Comparison of ENCODE assay signal across 11 mouse cellular contexts in genomic region chr12:100486232-100486631, GRCm38 (mm10). TPM values are rescaled to one million over a fixed set of nuclear protein-coding genes. Genes with fewer than 3 reads are reported as not detected.
A peak's percentile ranks its signal among the peaks of the same experiment; 100 is the strongest.
DNase-seq lines count a peak whose midpoint lies in the region; ATAC-seq and TF ChIP-seq lines count a peak whose summit lies in the region.
"Had no signal": no experiment of that assay in that cellular context is flagged by ENCODE, and none has a peak within 500 bp of the region (broad histone marks: within the 10 kb centered on the region; RNA-seq: fewer than 3 reads in every experiment).

No protein-coding gene starts in this region.

- no peaks in the 10 kb centered on the region for H3K27me3 ChIP-seq in testis, adult 2 months (ENCODE audit: control insufficient read depth, insufficient read depth, low read length)
- H3K27me3 ChIP-seq in stomach, postnatal 0 days (ENCODE audit: control insufficient read depth, insufficient read depth, low read length), result no peaks in the 10 kb centered on the region
- H3K27me3 ChIP-seq: limb, embryonic 15.5 days; midbrain, embryonic 13.5 days had no signal

- H3K9me3 ChIP-seq in stomach, postnatal 0 days (ENCODE audit: control insufficient read depth, low read length), result no peaks in the 10 kb centered on the region
- H3K9me3 ChIP-seq: limb, embryonic 15.5 days; midbrain, embryonic 13.5 days had no signal

- no peak for TF ChIP-seq EP300 in stomach, postnatal 0 days (optimal IDR thresholded peaks at IDR 0.05)

- no peak overlapping the region for H3K9ac ChIP-seq in stomach, postnatal 0 days (ENCODE audit: low read length)
- H3K9ac ChIP-seq: limb, embryonic 15.5 days; midbrain, embryonic 13.5 days had no signal

- no peak overlapping the region for H3K27ac ChIP-seq in testis, adult 2 months (ENCODE audit: control insufficient read depth, insufficient read depth, low read depth, low read length)
- no peak overlapping the region for H3K27ac ChIP-seq in stomach, postnatal 0 days (replicated peaks)
- H3K27ac ChIP-seq: limb, embryonic 15.5 days; midbrain, embryonic 13.5 days had no signal

- DNase-seq in adrenal gland, adult (ENCODE audit: inconsistent age in 2 of 2, low spot score in 1 of 2), result peak; percentile 67 to 82
- no peak for DNase-seq in adrenal gland, postnatal 4 days (ENCODE audit: low spot score in 2 of 2)
- DNase-seq in kidney, postnatal 4 days, result peak; percentile 35 to 37
- no peak for DNase-seq in kidney, adult 18-20 months
- no peak for DNase-seq in testis, postnatal 14 days (ENCODE audit: low spot score)
- no peak for DNase-seq in stomach, postnatal 0 days (ENCODE audit: low spot score)
- no peak for DNase-seq in neural tube, embryonic 10.5 days (ENCODE audit: extremely low spot score, low spot score)
- DNase-seq: heart, postnatal 36 days had no signal

- no peak for ATAC-seq in stomach, postnatal 0 days (ENCODE audit: low FRiP score, low TSS enrichment)
- ATAC-seq: midbrain, embryonic 13.5 days had no signal

- no peak for TF ChIP-seq POLR2A in testis, adult 2 months (IDR thresholded peaks at IDR 0.05; ENCODE audit: control insufficient read depth, low read depth, low read length)

- H3K4me2 ChIP-seq in stomach, postnatal 0 days (replicated peaks; ENCODE audit: low read depth), result no peak overlapping the region
- H3K4me2 ChIP-seq: limb, embryonic 15.5 days; midbrain, embryonic 13.5 days had no signal

- peak; percentile 35; the same call in 1 of the 2 replicates for TF ChIP-seq CTCF in testis, adult 2 months (IDR thresholded peaks at IDR 0.05; ENCODE audit: control insufficient read depth, insufficient read depth, insufficient replicate concordance, low read depth, low read length)
- TF ChIP-seq CTCF in stomach, postnatal 0 days (IDR thresholded peaks at IDR 0.05; ENCODE audit: low read depth), result peak; percentile 61

- no peak overlapping the region for H3K4me3 ChIP-seq in testis, adult 2 months (ENCODE audit: control insufficient read depth, low read depth, low read length)
- H3K4me3 ChIP-seq in stomach, postnatal 0 days (ENCODE audit: low read depth, low read length), result no peak overlapping the region
- H3K4me3 ChIP-seq: limb, embryonic 15.5 days; midbrain, embryonic 13.5 days had no signal

- H3K4me1 ChIP-seq in testis, adult 2 months (ENCODE audit: control insufficient read depth, insufficient read depth, low read length), result no peaks in the 10 kb centered on the region; the same call in 1 of the 2 replicates
- H3K4me1 ChIP-seq in stomach, postnatal 0 days (replicated peaks; ENCODE audit: control insufficient read depth, insufficient read depth), result no peaks in the 10 kb centered on the region
- H3K4me1 ChIP-seq: limb, embryonic 15.5 days had no signal

- 56% methylated on average over 6 of the region's 6 CpGs for WGBS in stomach, postnatal 0 days

- no peaks in the 10 kb centered on the region for H3K36me3 ChIP-seq in testis, adult 2 months (ENCODE audit: control insufficient read depth, insufficient read depth, low read length)
- H3K36me3 ChIP-seq in stomach, postnatal 0 days (ENCODE audit: control insufficient read depth, insufficient read depth, low read length), result no peaks in the 10 kb centered on the region

RNA-seq across cellular contexts. Expression of gene Ttc7b, which starts 34.4 kb away (rescaled TPM):
- total RNA-seq in adrenal gland, postnatal 4 days (2021), result 10 to 100 TPM; 77.2 to 81.2 TPM
- polyA plus RNA-seq in testis, adult 2 months (2012; rRNA removed), result 7.1 and 7.5 TPM in 2 replicates
- 2.4 and 3.4 TPM in 2 replicates for polyA plus RNA-seq in stomach, postnatal 0 days (2015; fragmentation: Nextera tagmentation; extraction: Ambion mirVana)

Comparison
In these comparisons a context has a peak if more than half of its experiments do, and no peak if none do; other contexts are left out.
1. DNase-seq: peak in adrenal gland, adult (2 of 2) and kidney, postnatal 4 days (2 of 2); none in adrenal gland, postnatal 4 days (0 of 2), kidney, adult 18-20 months (single experiment), testis, postnatal 14 days (single experiment), stomach, postnatal 0 days (single experiment) and neural tube, embryonic 10.5 days (single experiment).